Mouse (Mus musculus) small intestine, adult 2 months (tissue): Measurements from ENCODE around the gene Cubn. TPM values are rescaled to one million over a fixed set of nuclear protein-coding genes. Genes with fewer than 3 reads are reported as not detected.
A peak's percentile ranks its signal among the peaks of the same experiment; 100 is the strongest.

Experiments used
- H3K27ac ChIP-seq: fragments of 200-500 bp; 2 replicates; pipeline ENCODE4 v1.5.1; 2012; ENCODE audit warnings: low read depth, low read length, control low read depth, inconsistent platforms; ENCODE audit not compliant: insufficient read depth
- H3K27me3 ChIP-seq: fragments of 200-500 bp; 2 replicates; pipeline ENCODE4 v1.6.1; 2012; ENCODE audit warnings: mild to moderate bottlenecking, moderate library complexity, low read length, inconsistent platforms; ENCODE audit not compliant: control insufficient read depth, insufficient read depth
- H3K36me3 ChIP-seq: fragments of 200-500 bp; 2 replicates; pipeline ENCODE4 v1.6.1; 2012; ENCODE audit warnings: mild to moderate bottlenecking, low read length, control low read depth, inconsistent platforms; ENCODE audit not compliant: control insufficient read depth, insufficient read depth
- H3K4me1 ChIP-seq: fragments of 200-500 bp; 2 replicates; pipeline ENCODE4 v1.6.1; 2012; ENCODE audit warnings: low read length, inconsistent platforms, mixed read lengths; ENCODE audit not compliant: control insufficient read depth, insufficient read depth, insufficient read length
- H3K4me3 ChIP-seq: fragments of 200-500 bp; 2 replicates; pipeline ENCODE4 v1.5.1; 2012; ENCODE audit warnings: low read depth, mild to moderate bottlenecking, control low read depth, inconsistent platforms, low read length, moderate library complexity
- CTCF ChIP-seq: fragments of 200-500 bp; IDR thresholded peaks from 2 replicates; pipeline ENCODE4 v1.5.1; 2012; ENCODE audit warnings: low read depth, mild to moderate bottlenecking, control low read depth, inconsistent platforms, low read length, moderate library complexity, mixed read lengths; ENCODE audit not compliant: insufficient replicate concordance, insufficient read length; ENCODE audit errors: extremely low read depth
- POLR2A ChIP-seq: fragments of 200-500 bp; IDR thresholded peaks from 2 replicates; pipeline ENCODE4 v1.6.1; 2012; ENCODE audit warnings: low read depth, mild to moderate bottlenecking, control low read depth, inconsistent platforms, low read length, moderate library complexity
- WGBS: fragments of 180-500 bp; shearing (Covaris S2); methylation state at CpG from one replicate; pipeline ENCODE4 v1.1.7; 2018; 5-methylcytosine and 5-hydroxymethylcytosine counted together
- polyA plus RNA-seq: library from polyadenylated mRNA; depleted of rRNA; stranded (reverse); fragments of >200 nt; gene quantifications from 2 replicates; pipeline ENCODE4 v1.2.3, GENCODE M21; 2012

Gene Cubn
- polyA plus RNA-seq, 1 experiment = 29.7 TPM

- H3K4me3 ChIP-seq = no peak overlapping the region
- TF ChIP-seq POLR2A (no peak), CTCF (no peak)
- H3K36me3 ChIP-seq = no peaks in the 10 kb centered on the region
- H3K27ac ChIP-seq = no peak overlapping the region
- 98% methylated on average over 3 of the region's 3 CpGs for WGBS
- H3K4me1 ChIP-seq = peaks cover 4% of the 10 kb centered on the region; the same call in 1 of the 2 replicates
- H3K27me3 ChIP-seq = no peaks in the 10 kb centered on the region
These were observed 37.8 kb upstream of the Cubn start for GRCm38 (mm10) chr2:13529253-13529933.

GRCm38 (mm10) chr2:13527531-13527930 is 35.9 kb upstream of the Cubn start:
- WGBS = 62% methylated on average over 4 of the region's 4 CpGs
- Histone ChIP-seq H3K27me3 (no peaks in the 10 kb centered on the region), H3K4me1 (peaks cover 4% of the 10 kb centered on the region; the same call in 1 of the 2 replicates), H3K27ac (no peak overlapping the region), H3K4me3 (no peak overlapping the region), H3K36me3 (no peaks in the 10 kb centered on the region)
- TF ChIP-seq CTCF = no peak
- no peak for TF ChIP-seq POLR2A

- TF ChIP-seq CTCF (no peak), POLR2A (no peak)
- Histone ChIP-seq H3K27me3 (no peaks in the 10 kb centered on the region), H3K36me3 (no peaks in the 10 kb centered on the region), H3K4me3 (no peak overlapping the region), H3K27ac (no peak overlapping the region), H3K4me1 (peaks cover 4% of the 10 kb centered on the region; the same call in 1 of the 2 replicates)
- WGBS = 59% methylated on average over 2 of the region's 2 CpGs
These were observed 35.5 kb upstream of the Cubn start for GRCm38 (mm10) chr2:13527125-13527524.

GRCm38 (mm10) chr2:13526205-13526604 is 34.6 kb upstream of the Cubn start:
- no peak overlapping the region for H3K4me3 ChIP-seq
- H3K27ac ChIP-seq = no peak overlapping the region
- no peaks in the 10 kb centered on the region for H3K27me3 ChIP-seq
- WGBS = 58% methylated on average over 2 of the region's 2 CpGs
- peaks cover 4% of the 10 kb centered on the region; the same call in 1 of the 2 replicates for H3K4me1 ChIP-seq
- TF ChIP-seq POLR2A = no peak
- no peaks in the 10 kb centered on the region for H3K36me3 ChIP-seq

- H3K4me3 ChIP-seq = no peak overlapping the region
- WGBS = 26% methylated on average over 8 of the region's 8 CpGs
- no peaks in the 10 kb centered on the region for H3K27me3 ChIP-seq
- H3K27ac ChIP-seq = peak overlapping the region; percentile 93
- peaks cover 7% of the 10 kb centered on the region; the same call in 1 of the 2 replicates for H3K4me1 ChIP-seq
- no peak for TF ChIP-seq POLR2A
- TF ChIP-seq CTCF = no peak
- H3K36me3 ChIP-seq = no peaks in the 10 kb centered on the region
These were observed 32.2 kb upstream of the Cubn start for GRCm38 (mm10) chr2:13523540-13524456.

- Histone ChIP-seq H3K4me3 (no peak overlapping the region), H3K36me3 (no peaks in the 10 kb centered on the region), H3K4me1 (peaks cover 9% of the 10 kb centered on the region; the same call in 1 of the 2 replicates), H3K27ac (no peak overlapping the region), H3K27me3 (no peaks in the 10 kb centered on the region)
- WGBS = 23% methylated on average over 8 of the region's 8 CpGs
- TF ChIP-seq POLR2A (no peak), CTCF (no peak)
These were observed 30.5 kb upstream of the Cubn start for GRCm38 (mm10) chr2:13522106-13522505.

GRCm38 (mm10) chr2:13514949-13515348 is 23.3 kb upstream of the Cubn start:
- TF ChIP-seq POLR2A = no peak
- TF ChIP-seq CTCF = no peak
- Histone ChIP-seq H3K4me1 (peaks cover 15% of the 10 kb centered on the region), H3K4me3 (no peak overlapping the region), H3K36me3 (peaks cover 3% of the 10 kb centered on the region; the same call in 1 of the 2 replicates), H3K27me3 (no peaks in the 10 kb centered on the region), H3K27ac (no peak overlapping the region)
- WGBS = 45% methylated on average over 4 of the region's 4 CpGs
